Mouse (Mus musculus): ENCODE results near the gene Sobp. TPM values are rescaled to one million over a fixed set of nuclear protein-coding genes. Genes with fewer than 3 reads are reported as not detected.
A peak's percentile ranks its signal among the peaks of the same experiment; 100 is the strongest.

The Sobp gene
- polyA plus RNA-seq, 1 experiment from 2014 or later: 1.7 TPM

- WGBS: 53% methylated on average over 10 of the region's 10 CpGs
- Histone ChIP-seq H3K4me2 (no peak overlapping the region), H3K4me3 (no peak overlapping the region), H3K27me3 (replicated peaks) (no peaks in the 10 kb centered on the region), H3K9ac (no peak overlapping the region), H3K4me1 (peaks cover 21% of the 10 kb centered on the region), H3K9me3 (no peaks in the 10 kb centered on the region), H3K36me3 (no peaks in the 10 kb centered on the region), H3K27ac (replicated peaks) (no peak overlapping the region)
- no peak for ATAC-seq (ENCODE audit: extremely low read depth, insufficient number of reproducible peaks, low FRiP score, low TSS enrichment)
These were observed 120.3 kb downstream of the Sobp start for GRCm38 (mm10) chr10:43053861-43054560.

GRCm38 (mm10) chr10:43052462-43052861, 121.9 kb downstream of the Sobp start:
- 48% methylated on average over 5 of the region's 5 CpGs for WGBS
- ATAC-seq (ENCODE audit: extremely low read depth, insufficient number of reproducible peaks, low FRiP score, low TSS enrichment): no peak

GRCm38 (mm10) chr10:43047804-43048348, 126.5 kb downstream of the Sobp start:
- H3K4me2 ChIP-seq: no peak overlapping the region
- peak overlapping the region; percentile 41 for H3K27ac ChIP-seq (replicated peaks)
- peaks cover 45% of the 10 kb centered on the region for H3K4me1 ChIP-seq
- no peaks in the 10 kb centered on the region for H3K27me3 ChIP-seq (replicated peaks)
- no peak overlapping the region for H3K4me3 ChIP-seq
- 58% methylated on average over 6 of the region's 6 CpGs for WGBS
- H3K9ac ChIP-seq: no peak overlapping the region
- H3K36me3 ChIP-seq: no peaks in the 10 kb centered on the region
- ATAC-seq (ENCODE audit: extremely low read depth, insufficient number of reproducible peaks, low FRiP score, low TSS enrichment): no peak
- no peaks in the 10 kb centered on the region for H3K9me3 ChIP-seq

More at GRCm38 (mm10) chr10:43052462-43052861, 121.9 kb downstream of the Sobp start:
- no peak overlapping the region for H3K4me2 ChIP-seq
- H3K4me1 ChIP-seq: peaks cover 30% of the 10 kb centered on the region
- no peaks in the 10 kb centered on the region for H3K27me3 ChIP-seq (replicated peaks)
- H3K9me3 ChIP-seq: no peaks in the 10 kb centered on the region
- H3K9ac ChIP-seq: no peak overlapping the region
- no peak overlapping the region for H3K27ac ChIP-seq (replicated peaks)
- no peaks in the 10 kb centered on the region for H3K36me3 ChIP-seq
- H3K4me3 ChIP-seq: no peak overlapping the region

- 26% methylated on average over 7 of the region's 7 CpGs for WGBS
- peaks cover 48% of the 10 kb centered on the region for H3K4me1 ChIP-seq
- 0 out of 2 replicates have a peak, but pooled peaks cover 3% of the 10 kb centered on the region for H3K36me3 ChIP-seq
- H3K27ac ChIP-seq (replicated peaks): peak overlapping the region; percentile 98
- no peaks in the 10 kb centered on the region for H3K27me3 ChIP-seq (replicated peaks)
- peak overlapping the region; percentile 54 for H3K9ac ChIP-seq
- no peak overlapping the region for H3K4me3 ChIP-seq
- 0 out of 2 replicates have a peak, but pooled peaks have one; percentile 44 for ATAC-seq (ENCODE audit: extremely low read depth, insufficient number of reproducible peaks, low FRiP score, low TSS enrichment)
- H3K4me2 ChIP-seq: peak overlapping the region; percentile 38
- H3K9me3 ChIP-seq: peaks cover 7% of the 10 kb centered on the region; the same call in 1 of the 2 replicates
These were observed 130.8 kb downstream of the Sobp start for GRCm38 (mm10) chr10:43043351-43044209.

- no peak overlapping the region for H3K4me3 ChIP-seq
- ATAC-seq (ENCODE audit: extremely low read depth, insufficient number of reproducible peaks, low FRiP score, low TSS enrichment): no peak
- H3K9ac ChIP-seq: 0 out of 2 replicates have a peak overlapping the region, but pooled peaks have one; percentile 54
These were observed 131.6 kb downstream of the Sobp start for GRCm38 (mm10) chr10:43042591-43043327.

GRCm38 (mm10) chr10:43041794-43042193, 132.5 kb downstream of the Sobp start:
- Histone ChIP-seq H3K4me1 (peaks cover 51% of the 10 kb centered on the region), H3K27me3 (replicated peaks) (no peaks in the 10 kb centered on the region), H3K9ac (no peak overlapping the region), H3K4me3 (no peak overlapping the region), H3K27ac (replicated peaks) (0 out of 2 replicates have a peak overlapping the region, but pooled peaks have one; percentile 41), H3K4me2 (no peak overlapping the region), H3K36me3 (0 out of 2 replicates have a peak, but pooled peaks cover 3% of the 10 kb centered on the region), H3K9me3 (peaks cover 7% of the 10 kb centered on the region; the same call in 1 of the 2 replicates)
- no peak for ATAC-seq (ENCODE audit: extremely low read depth, insufficient number of reproducible peaks, low FRiP score, low TSS enrichment)
- 64% methylated on average over 3 of the region's 3 CpGs for WGBS

More at GRCm38 (mm10) chr10:43042591-43043327, 131.6 kb downstream of the Sobp start:
- Histone ChIP-seq H3K4me1 (peaks cover 45% of the 10 kb centered on the region), H3K36me3 (0 out of 2 replicates have a peak, but pooled peaks cover 3% of the 10 kb centered on the region), H3K27me3 (replicated peaks) (no peaks in the 10 kb centered on the region), H3K9me3 (peaks cover 7% of the 10 kb centered on the region; the same call in 1 of the 2 replicates), H3K27ac (replicated peaks) (peak overlapping the region; percentile 98), H3K4me2 (peak overlapping the region; percentile 38)
- WGBS: 40% methylated on average over 10 of the region's 10 CpGs

GRCm38 (mm10) chr10:43037455-43037793, 136.9 kb downstream of the Sobp start:
- Histone ChIP-seq H3K9me3 (peaks cover 7% of the 10 kb centered on the region; the same call in 1 of the 2 replicates), H3K4me3 (no peak overlapping the region), H3K27me3 (replicated peaks) (no peaks in the 10 kb centered on the region), H3K27ac (replicated peaks) (no peak overlapping the region), H3K9ac (no peak overlapping the region), H3K4me1 (peaks cover 54% of the 10 kb centered on the region), H3K36me3 (0 out of 2 replicates have a peak, but pooled peaks cover 3% of the 10 kb centered on the region), H3K4me2 (no peak overlapping the region)
- no peak for ATAC-seq (ENCODE audit: extremely low read depth, insufficient number of reproducible peaks, low FRiP score, low TSS enrichment)
- WGBS: 53% methylated on average over 7 of the region's 7 CpGs

GRCm38 (mm10) chr10:43036646-43037454, 137.5 kb downstream of the Sobp start:
- H3K9ac ChIP-seq: no peak overlapping the region
- no peak for ATAC-seq (ENCODE audit: extremely low read depth, insufficient number of reproducible peaks, low FRiP score, low TSS enrichment)
- peaks cover 7% of the 10 kb centered on the region; the same call in 1 of the 2 replicates for H3K9me3 ChIP-seq
- peaks cover 50% of the 10 kb centered on the region for H3K4me1 ChIP-seq
- no peaks in the 10 kb centered on the region for H3K27me3 ChIP-seq (replicated peaks)
- H3K36me3 ChIP-seq: 0 out of 2 replicates have a peak, but pooled peaks cover 3% of the 10 kb centered on the region
- no peak overlapping the region for H3K27ac ChIP-seq (replicated peaks)
- H3K4me2 ChIP-seq: no peak overlapping the region
- H3K4me3 ChIP-seq: no peak overlapping the region
- 72% methylated on average over 21 of the region's 21 CpGs for WGBS

- WGBS: 64% methylated on average over 8 of the region's 8 CpGs
- no peaks in the 10 kb centered on the region for H3K27me3 ChIP-seq (replicated peaks)
- peaks cover 12% of the 10 kb centered on the region for H3K9me3 ChIP-seq
- H3K36me3 ChIP-seq: no peaks in the 10 kb centered on the region
- H3K9ac ChIP-seq: 0 out of 2 replicates have a peak overlapping the region, but pooled peaks have one; percentile 24
- H3K27ac ChIP-seq (replicated peaks): peak overlapping the region; percentile 42; the same call in 1 of the 2 replicates
- peaks cover 46% of the 10 kb centered on the region for H3K4me1 ChIP-seq
- no peak overlapping the region for H3K4me3 ChIP-seq
- no peak for ATAC-seq (ENCODE audit: extremely low read depth, insufficient number of reproducible peaks, low FRiP score, low TSS enrichment)
- H3K4me2 ChIP-seq: no peak overlapping the region
These were observed 138.8 kb downstream of the Sobp start for GRCm38 (mm10) chr10:43035579-43035978.

GRCm38 (mm10) chr10:43034811-43035210, 139.5 kb downstream of the Sobp start:
- no peaks in the 10 kb centered on the region for H3K27me3 ChIP-seq (replicated peaks)
- H3K4me1 ChIP-seq: peaks cover 46% of the 10 kb centered on the region
- peak overlapping the region; percentile 58 for H3K27ac ChIP-seq (replicated peaks)
- no peak overlapping the region for H3K4me3 ChIP-seq
- peaks cover 7% of the 10 kb centered on the region for H3K9me3 ChIP-seq
- no peak overlapping the region for H3K9ac ChIP-seq
- peak; percentile 53; the same call in 1 of the 2 replicates for ATAC-seq (ENCODE audit: extremely low read depth, insufficient number of reproducible peaks, low FRiP score, low TSS enrichment)
- H3K36me3 ChIP-seq: no peaks in the 10 kb centered on the region
- 44% methylated on average over 4 of the region's 4 CpGs for WGBS
- H3K4me2 ChIP-seq: no peak overlapping the region

Data from heart, embryonic 13.5 days (tissue).